Mouse (Mus musculus) monocyte, adult 5-6 weeks (primary cell): Measurements from ENCODE around the gene Cyp2d10. TPM values are rescaled to one million over a fixed set of nuclear protein-coding genes. Genes with fewer than 3 reads are reported as not detected.
"Not testable (repeated sequence)": the region's sequence is repeated elsewhere in the genome, so short reads cannot be mapped to it uniquely, and the experiment has no call there.

Experiments
- ATAC-seq: fragments of 153-309, 156-312 bp; replicated peaks from 2 replicates; pipeline ENCODE4 v1.8.0; 2017; ENCODE audit warnings: mild to moderate bottlenecking; ENCODE audit not compliant: low TSS enrichment, insufficient number of reproducible peaks, severe bottlenecking, poor library complexity, low FRiP score
- total RNA-seq: library from RNA; stranded (forward); fragments of 200-1000, 200-491, 200-594 nt; gene quantifications from 3 replicates; pipeline ENCODE4 v1.2.3, GENCODE M21; 2017

Gene Cyp2d10
- total RNA-seq, 1 experiment from 2014 or later, result not detected

DNA sequence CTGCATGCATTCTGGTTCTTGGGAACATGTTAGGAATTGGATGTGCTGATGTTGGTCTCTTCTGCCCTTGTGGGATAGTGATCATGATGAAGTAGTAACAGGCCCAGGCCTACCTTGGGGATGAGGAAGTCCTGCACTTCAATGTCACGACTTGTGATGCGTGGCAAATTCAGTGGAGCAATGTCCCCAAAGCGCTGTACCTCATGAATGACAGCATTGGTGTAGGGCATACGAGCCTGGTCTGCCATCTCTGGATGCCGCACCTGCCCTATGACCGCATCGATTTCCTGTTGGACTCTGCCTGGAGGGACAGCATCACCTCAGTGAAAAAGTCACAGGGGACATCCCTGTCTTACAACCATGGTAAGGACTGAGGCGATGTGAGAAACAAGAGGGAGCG lies 3.4 kb downstream of the Cyp2d10 start:
- ATAC-seq, result no peak

DNA sequence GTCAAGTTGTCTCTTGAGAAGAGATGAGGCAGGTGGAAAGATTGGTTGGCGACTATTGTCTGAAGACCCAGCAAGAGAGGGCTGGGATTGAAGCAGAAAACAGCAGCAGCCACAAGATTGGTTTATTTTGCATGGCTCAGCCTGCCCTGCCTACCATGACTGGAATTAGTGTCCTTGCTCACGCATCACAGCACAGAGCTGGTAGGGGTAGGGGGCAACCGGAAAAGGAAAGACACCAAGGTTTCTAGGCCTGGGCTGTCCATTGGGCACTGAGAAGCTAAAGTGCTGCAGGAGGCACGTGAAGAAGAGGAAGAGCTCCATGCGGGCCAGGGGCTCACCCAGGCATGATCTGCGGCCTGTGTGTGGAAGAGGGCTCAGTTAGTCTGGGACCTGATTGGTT lies 4.3 kb downstream of the Cyp2d10 start:
- no peak for ATAC-seq

- no peak for ATAC-seq
Measured at GRCm38 (mm10) chr15:82402106-82402505, 4.9 kb downstream of the Cyp2d10 start.

- ATAC-seq, result no peak
Measured at GRCm38 (mm10) chr15:82401516-82401915, 5.5 kb downstream of the Cyp2d10 start.

DNA sequence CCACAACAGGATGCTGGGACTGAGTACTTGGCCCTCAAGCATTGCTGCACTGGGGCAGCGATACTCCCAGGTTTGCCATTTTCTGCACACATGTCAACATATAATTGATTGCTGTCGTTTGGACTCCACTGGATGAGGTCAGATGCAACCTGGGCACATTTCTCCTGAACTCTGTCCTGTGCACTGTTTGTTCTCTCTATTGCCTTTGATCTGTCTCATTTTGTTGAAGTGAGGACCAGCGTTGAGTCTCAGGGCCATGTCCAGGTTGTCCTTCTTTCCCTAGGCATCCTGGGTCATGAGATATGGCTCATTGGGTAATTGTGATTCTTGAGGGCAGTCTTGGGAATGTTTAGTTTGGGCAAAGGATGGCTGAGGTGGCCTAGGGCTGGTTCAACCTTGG lies 11.0 kb downstream of the Cyp2d10 start:
- ATAC-seq, result not testable (repeated sequence)

DNA sequence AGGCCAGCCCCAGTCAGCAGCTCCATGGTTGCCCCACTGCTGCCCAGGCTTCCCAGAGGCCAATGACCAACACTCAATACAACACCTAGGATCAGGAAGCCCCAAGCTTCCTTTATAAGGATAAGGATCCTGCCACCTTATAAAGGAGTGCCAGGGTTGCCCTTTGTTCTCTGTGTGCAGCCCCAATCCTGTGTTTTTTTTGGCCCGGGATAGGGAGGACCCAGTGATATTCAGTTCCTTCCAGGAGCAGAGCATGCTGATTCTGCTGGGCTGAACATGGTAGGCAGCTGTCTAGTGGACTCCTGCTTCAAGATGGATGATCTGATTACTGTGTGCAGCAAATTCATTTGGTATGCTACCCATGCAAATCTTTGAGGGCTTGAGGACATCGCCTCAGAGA lies 13.1 kb downstream of the Cyp2d10 start, which contains the start of gene Cyp2d11:
Gene Cyp2d11 (minus strand): TSS at position 101 of the 400 bp plus-strand sequence.
- not testable (repeated sequence) for ATAC-seq

- not testable (repeated sequence) for ATAC-seq
Measured at GRCm38 (mm10) chr15:82389916-82390315, 17.1 kb downstream of the Cyp2d10 start.

DNA sequence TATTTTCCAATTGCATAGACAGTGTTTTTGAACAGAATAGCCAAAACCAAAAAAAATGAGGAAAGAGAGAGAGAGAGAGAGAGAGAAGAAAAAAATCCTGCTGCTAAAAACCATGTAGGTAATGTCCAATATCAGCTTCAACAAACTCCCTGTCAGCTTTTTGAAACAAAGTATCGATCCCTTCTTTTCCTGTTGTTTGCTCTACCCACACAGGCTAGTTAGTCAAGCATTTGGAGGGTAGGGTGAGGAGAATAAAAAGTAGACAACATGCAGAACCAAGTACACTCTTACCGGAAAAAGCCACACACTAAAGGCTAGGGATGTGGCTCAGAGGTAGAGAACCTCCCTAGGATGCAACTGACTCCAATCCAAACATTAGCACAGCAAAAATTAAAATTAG lies 21.3 kb downstream of the Cyp2d10 start:
- no peak for ATAC-seq

DNA sequence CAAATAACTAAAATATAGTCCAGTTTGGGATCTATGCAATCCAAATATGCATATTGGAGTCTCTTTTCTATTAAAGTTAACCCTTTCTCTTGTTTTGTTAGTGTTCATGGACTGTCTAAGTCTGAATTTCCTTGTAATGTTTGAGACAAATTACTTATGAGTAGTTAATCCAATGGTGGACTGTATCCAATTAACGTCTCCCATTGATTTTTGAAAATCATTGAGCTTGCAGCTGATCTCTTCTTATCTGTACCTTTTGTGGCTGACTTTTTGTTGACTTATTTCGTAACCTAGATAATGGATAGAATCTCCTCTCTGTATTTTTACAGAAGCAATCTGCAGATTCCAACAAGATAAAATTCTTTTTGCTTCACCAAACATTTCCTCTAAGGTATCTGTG lies 24.6 kb downstream of the Cyp2d10 start:
- ATAC-seq, result no peak

GRCm38 (mm10) chr15:82380714-82381062 lies 26.3 kb downstream of the Cyp2d10 start:
- ATAC-seq, result no peak

GRCm38 (mm10) chr15:82379871-82380713 lies 26.9 kb downstream of the Cyp2d10 start, which contains the start of gene Cyp2d22:
Gene Cyp2d22, minus strand, starts transcription at chr15:82380260.
- ATAC-seq, result peak; percentile 55

DNA sequence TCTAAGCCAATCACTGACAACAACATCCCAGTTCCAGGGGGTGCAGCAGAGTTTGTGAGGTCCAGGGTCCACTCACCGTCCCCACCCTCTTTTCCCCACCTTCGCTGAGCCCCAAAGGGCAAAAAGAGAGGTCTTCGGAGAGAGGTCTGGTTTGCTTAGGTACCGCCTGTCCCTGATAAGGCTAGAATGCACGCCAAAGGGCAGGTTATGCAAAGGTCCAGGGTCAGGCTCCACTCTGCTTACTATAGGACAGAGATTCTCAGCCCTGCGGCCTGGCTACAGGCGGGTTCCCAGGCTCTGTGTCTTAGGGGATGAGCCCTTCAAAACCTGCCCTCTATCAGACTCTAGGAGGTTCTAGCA lies 27.5 kb downstream of the Cyp2d10 start:
- ATAC-seq, result no peak

DNA sequence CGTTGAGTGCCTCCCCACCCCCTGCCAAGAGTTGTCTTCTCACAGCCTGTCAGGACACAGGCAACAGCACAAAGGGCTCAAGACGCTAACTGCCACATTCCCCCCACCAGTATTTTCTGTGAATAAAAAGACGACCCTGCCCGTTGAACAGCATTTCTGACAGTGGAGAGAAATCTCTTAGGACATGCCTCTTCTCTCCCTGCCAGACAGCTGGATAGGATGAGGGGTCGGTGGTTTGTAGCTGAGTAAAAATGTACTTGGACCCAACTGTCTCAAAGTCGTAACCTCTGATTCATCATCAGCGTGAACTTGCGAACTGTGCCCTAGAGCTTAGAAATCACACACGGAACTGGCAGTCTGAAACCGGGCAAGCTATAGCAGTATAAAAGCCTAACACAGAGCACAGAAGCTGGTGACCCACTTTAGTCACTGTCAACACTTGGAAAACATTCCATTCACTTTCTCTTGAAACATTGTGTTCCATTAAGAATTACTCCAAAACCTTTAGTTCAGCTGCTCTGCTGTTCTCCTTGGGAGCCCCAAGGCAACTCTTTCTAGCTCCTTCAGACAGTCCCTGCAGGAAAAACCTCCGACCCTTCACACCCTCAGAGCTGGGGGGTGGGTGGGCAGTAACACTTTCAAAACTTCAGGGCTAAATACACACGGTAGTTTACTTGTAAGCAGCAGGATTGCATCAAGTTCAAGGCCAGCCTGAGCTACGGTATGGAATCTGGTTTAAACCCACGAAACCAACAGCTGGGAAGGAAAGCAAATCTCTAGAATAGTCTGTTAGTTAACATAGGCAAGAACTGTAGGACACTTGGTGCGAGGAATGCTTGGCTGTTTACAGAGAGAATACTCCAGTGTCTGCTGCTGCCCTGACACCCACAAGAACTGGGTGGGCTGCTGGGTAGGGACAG lies 28.5 kb downstream of the Cyp2d10 start:
- ATAC-seq, result no peak

- ATAC-seq, result no peak
Measured at GRCm38 (mm10) chr15:82377701-82378100, 29.3 kb downstream of the Cyp2d10 start.

DNA sequence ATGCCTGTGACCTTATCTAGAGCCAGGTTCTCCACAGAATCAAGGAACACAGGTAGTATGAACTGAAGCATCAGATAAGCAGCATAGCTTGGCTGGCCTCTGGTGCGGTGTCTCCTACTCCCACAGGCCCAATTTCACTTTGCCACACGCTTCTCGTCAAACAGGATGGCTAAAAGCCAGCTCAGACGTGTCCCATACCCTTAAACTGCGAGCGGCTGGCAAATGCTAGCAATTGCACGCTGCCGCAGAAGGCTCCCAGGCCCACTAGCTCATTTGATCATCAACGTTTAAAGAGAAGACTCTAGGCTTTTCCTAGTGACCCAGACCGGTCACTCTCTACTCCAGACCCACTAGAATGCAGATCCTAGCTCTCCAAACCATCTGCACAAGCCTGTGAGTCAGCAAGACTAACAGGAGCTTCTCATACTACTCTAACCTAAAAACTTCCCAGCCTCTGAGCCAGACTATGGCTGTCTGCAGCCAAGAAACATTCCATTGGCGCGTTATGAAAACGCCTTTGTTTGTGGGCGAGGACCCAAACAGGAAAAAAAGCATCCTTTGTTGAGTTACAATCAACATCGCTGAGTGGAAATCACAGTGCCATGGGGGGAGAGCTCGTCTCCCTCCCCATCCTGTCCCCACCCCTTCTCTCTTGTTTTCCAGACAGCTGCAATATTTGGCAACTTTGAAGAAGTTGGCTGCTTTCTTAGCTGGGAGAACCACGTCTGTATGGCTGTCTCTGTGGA lies 30.4 kb downstream of the Cyp2d10 start:
- ATAC-seq, result no peak

- no peak for ATAC-seq
Measured at GRCm38 (mm10) chr15:82375855-82376254, 31.1 kb downstream of the Cyp2d10 start.

DNA sequence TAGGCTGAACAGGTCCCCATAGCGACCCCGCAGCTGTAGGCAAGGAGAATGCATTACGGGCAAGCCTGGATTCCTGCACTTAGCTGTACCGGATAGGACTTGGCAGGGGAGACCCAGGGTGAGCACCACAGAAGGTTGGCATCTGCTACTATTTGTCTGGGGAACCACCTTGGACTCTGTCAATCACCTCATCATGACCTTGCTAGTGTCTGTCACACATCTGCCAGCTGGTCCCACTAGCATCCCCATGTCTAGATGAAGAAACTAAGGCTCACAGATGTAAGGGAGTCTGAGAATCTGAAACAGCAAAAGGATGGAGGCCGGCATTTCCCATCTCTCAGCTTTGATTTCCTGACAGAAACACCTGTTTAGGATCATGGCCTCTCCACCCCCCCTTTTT lies 32.6 kb downstream of the Cyp2d10 start:
- ATAC-seq, result no peak

DNA sequence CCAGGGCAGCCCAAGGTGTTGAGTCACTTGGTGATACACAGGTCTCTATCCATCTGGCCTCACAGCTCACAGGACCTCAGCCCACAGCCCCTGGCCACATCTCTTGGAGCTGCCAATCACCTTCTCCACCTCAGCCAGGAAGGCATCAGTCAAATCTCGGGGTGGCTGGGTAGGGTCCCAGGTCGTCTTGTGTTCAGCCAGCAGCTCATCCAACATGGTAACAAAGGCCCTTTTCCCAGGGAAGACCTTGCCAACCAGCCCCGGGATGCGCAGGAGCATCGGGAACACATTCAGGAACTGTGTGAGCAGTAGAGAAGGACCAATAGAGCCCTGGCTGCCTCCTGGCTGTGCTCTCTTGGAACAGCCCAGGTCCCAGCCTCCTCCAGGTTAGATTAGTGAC lies 34.0 kb downstream of the Cyp2d10 start:
- ATAC-seq, result no peak

GRCm38 (mm10) chr15:82372446-82372845 lies 34.5 kb downstream of the Cyp2d10 start:
- ATAC-seq, result no peak
